Mouse (Mus musculus) G1E-ER4 (cell line): ENCODE measurements around the gene Tas2r126. TPM values are rescaled to one million over a fixed set of nuclear protein-coding genes. Genes with fewer than 3 reads are reported as not detected.

Source experiments
- GATA1 ChIP-seq: IDR thresholded peaks from one replicate; pipeline ENCODE4 v1.8.0; 2012; ENCODE audit warnings: low read length, inconsistent platforms
- polyA plus RNA-seq: library from polyadenylated mRNA; stranded (reverse); fragments of >175 nt; gene quantifications from 2 replicates; pipeline ENCODE4 v1.2.3, GENCODE M21; 2012

The Tas2r126 gene
- not detected in 2 replicates for polyA plus RNA-seq

DNA sequence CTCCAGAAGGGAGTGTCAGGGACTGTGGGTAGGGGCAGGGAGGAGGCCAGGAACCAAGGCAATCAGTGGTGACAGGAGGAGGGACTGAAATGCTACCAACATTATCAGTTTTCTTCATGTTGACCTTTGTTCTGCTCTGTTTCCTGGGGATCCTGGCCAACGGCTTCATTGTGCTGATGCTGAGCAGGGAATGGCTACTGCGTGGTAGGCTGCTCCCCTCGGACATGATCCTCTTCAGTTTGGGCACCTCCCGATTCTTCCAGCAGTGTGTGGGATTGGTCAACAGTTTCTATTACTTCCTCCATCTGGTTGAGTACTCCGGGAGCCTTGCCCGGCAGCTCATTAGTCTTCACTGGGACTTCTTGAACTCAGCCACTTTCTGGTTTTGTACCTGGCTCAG, at the start of gene Tas2r126:
Gene Tas2r126 (plus strand): TSS at position 90 of the 400 bp plus-strand sequence.
- TF ChIP-seq GATA1, result no peak

DNA sequence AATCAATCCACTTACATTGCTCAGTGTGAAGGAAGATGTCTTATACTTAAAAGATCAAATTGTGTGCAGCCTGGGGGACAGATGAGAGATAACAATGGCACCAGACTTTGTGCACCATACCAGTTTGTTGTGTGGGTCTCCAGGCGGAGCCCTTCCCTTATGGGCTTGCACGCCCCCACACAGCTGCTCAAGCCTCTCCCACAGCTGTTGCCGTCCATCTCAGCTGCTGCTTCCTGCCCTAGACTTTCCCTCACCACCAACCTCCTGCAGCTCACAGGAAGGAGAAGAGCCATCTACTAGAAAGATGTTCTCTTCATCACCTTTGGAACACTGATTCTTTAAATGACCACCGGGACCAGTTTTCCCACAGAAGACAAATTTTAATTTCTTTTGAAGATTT, 48.7 kb upstream of the Tas2r126 start:
- TF ChIP-seq GATA1, result no peak

DNA sequence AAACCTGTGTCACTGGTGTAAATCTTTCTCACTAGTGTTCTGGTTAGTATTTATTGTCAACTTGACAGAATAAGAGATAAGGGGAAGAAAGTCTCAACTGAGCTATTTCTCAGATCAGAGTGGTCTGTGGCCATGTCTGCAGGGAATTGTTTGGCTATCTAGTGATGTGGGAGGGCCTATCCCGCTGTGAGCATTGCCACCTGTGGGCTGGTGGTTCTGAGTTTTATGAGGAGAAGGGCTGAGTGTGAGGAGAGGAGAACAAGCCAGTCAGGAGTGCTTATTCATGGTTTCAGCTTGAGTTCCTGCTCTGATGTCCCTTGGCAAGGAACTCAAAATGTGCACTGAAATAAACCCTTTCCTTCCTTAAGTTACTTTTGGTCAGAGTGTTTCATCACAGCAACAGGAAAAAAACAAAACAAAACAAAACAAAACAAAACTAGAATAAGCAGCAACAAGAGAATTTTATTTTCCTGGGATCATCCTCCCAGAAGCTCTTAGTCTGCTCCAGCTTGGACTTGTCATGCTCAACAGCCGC, 42.5 kb upstream of the Tas2r126 start:
- no peak for TF ChIP-seq GATA1

DNA sequence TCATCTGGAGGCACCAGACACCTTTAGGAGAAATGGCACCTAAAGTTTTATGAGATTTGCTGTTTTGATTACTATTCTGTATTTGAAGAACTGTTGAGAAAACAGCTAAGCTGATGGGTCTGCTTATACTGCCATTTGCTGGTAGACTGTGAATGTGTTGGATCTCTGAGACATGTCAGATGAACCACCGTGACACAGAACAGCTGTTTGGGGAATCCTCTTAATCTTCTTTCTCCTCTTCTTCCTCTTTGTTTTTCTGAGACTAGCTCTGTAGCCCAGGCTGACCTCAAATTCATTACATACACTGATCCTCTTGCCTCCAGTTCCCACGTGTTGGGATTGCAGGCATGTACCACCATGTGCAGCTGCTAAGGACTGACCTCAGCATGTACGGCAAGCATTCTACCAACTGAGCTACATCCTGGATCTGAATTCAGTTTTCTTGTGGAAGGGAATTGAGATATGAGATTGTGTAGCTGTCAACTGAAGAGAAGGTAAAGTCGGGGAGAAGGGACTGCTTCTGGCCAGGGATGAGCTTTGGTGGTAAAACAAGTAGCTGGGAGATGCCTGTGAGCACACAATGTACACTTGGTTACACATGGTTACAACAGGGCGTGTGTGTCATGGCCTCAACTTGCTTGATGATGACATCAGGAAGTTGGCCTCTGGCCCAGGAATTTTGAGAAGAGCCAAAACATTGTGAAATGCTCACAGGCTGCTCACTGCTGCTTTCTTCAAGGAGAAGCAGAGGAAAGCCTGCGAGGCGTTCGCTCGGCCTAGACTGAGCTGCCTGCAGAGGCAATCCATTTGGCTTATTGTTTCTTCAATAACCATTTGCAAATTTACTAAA, 38.1 kb upstream of the Tas2r126 start:
- no peak for TF ChIP-seq GATA1

DNA sequence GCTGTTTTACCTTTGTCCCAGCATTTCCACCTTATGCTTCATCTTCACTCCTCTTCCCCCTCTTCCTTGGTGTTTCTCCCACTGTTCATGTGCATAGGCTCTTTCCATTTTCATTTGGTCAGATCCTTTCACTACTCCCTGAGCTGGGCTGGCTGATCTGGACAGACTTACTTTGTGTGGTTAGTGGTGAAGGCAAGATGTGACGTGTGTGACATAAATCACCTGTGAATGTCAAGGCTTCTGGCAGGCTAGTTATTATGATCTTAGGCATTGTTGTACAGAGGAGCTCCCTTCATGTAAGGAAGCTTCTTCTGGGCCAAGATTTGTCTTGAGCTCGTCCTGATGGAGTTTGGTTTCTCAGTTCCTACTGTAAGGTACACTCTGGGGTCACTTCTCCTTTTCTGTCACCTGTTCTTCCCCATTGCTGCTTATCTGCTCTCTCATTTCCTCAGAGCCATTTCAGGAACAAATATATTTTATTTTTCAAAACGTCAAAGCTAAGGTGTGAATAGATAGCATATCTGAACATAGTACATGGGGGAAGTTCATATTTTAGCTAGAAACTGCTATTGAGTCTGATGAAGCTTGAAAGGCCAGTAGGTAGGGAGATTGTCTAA, 37.2 kb upstream of the Tas2r126 start:
- no peak for TF ChIP-seq GATA1

DNA sequence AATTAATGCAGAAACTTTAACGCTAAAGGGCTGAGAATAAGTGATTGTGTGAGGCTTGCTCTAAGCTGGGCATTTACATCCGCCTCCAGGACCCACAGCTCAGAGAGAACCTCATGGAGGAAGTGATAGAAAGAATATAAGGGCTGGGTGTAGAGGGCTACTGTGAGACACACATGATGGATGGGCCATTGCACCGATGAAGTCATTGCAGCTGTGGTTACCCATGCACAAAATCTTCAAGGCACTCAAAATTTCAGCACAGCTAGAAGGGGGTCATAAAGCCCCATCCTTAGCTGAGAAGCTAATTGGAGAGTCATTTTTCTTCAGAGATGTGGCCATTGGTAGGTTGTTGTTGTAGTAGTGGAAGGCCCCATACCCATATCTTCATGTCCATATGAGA, 36.0 kb upstream of the Tas2r126 start:
- TF ChIP-seq GATA1, result no peak

DNA sequence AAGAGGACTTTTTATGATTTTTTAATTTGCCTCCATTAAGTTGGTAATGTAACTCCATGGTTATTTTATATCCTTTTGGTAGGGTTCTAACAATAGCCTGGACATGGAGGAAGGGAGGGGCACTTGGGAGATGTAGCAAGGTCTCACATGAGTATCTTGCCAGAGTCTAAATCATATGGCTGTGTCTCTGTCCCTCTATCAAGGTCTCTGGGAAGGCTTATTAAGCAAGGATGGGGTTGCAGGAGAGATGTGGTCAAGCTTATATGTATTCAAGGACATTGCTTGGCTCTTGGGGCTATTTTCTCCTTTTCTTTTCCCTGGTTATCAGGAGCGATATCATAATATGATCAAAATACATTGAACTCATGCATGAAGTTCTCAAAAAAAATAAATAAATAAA, 35.3 kb upstream of the Tas2r126 start:
- TF ChIP-seq GATA1, result no peak

DNA sequence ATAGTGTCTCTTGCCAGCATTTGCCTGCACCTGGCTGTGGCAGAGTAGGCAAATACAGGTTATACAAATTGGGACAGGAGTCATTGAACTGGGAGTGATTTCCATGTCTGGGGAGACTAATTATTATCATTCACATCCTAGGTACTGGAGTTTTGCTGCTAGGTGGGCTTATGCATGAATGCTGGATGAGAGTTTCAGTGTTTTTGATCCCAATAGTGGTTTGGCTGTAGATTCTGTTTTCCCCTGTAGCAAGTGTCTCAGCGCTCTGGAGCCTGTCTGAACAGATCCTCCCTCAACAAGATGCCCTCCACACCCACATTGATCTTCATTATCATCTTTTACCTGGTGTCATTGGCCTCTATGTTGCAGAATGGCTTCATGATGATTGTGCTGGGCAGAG, 34.4 kb upstream of the Tas2r126 start, which contains the start of gene Tas2r143:
Gene Tas2r143 (plus strand): TSS at position 301 of the 400 bp plus-strand sequence.
- TF ChIP-seq GATA1, result no peak

DNA sequence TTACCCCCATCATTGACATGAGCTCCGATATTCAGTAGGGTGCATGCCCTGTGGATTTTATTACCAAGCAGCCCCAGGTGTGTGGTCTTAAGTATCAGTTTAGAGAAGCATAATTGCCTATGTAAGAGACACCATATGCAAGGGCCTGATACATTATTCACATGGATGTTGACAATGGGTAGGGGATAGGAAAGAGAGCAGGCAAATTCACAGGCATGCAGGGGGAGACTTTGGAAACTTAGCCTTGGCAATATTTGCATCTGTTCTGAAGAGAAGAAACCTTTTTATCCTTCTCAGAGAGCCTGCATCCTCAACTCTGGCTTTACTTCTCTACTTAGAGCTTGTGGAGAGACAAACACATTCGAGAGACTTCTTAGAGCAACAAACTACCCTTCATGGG, 29.2 kb upstream of the Tas2r126 start, which contains the start of gene Tas2r135:
Gene Tas2r135 (plus strand): TSS at position 301 of the 400 bp plus-strand sequence.
- no peak for TF ChIP-seq GATA1

DNA sequence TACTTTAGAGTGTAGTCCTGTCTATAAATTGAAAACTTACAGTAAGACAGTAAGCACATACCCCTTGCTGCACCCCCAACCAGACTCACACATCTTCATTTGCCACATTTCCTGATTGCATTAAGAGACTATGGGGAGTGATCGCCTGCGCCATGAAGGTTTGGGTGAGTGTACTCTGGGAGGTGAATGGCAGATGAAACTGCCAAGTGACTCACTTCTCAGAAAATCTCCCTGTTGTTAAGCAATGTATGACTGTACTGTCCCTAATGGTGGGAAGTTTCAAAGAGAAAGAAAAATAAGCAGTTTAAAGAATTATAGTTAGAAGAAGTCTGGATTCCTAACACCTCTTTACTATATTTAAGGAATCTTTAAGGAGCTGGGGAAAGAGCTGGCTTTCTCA, 14.9 kb upstream of the Tas2r126 start:
- TF ChIP-seq GATA1, result no peak

DNA sequence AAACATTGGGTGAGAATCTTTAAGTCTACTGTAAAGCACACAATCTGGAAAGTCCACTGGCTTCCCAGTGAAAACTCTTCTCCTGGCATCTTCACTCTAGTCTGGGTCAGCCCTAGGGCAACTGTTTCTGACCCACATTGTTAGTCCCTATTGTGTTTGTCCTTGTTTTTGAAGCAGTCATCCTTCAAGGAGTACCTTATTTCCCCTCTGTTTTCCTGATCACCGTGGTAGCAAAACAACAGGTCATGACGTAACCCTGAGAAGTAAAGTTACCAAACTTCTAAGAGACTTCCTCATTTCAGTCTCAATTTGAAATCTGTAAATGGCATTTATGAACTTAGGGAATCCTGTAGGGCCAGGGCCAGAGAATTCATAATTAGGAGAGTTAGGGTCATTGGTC, 12.9 kb upstream of the Tas2r126 start:
- no peak for TF ChIP-seq GATA1

DNA sequence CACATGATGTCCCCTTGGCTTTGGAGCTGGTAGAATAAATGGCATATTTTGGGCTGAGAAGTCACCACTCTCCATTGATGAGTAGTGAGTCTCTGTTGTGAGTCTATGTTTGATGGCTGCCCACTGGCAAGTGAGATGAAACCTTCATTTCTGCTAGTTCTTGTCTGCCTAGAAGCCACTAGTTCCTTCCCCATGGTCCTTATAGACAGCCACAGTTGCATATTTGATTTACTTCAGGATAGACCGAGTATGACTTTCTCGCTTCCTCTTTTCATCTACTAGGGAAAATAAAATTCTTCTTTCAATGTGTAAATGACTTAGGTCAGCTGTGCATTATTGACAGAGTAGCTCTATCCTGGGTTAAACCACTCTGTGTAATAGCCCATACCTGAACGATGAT, 9.9 kb upstream of the Tas2r126 start:
- no peak for TF ChIP-seq GATA1

DNA sequence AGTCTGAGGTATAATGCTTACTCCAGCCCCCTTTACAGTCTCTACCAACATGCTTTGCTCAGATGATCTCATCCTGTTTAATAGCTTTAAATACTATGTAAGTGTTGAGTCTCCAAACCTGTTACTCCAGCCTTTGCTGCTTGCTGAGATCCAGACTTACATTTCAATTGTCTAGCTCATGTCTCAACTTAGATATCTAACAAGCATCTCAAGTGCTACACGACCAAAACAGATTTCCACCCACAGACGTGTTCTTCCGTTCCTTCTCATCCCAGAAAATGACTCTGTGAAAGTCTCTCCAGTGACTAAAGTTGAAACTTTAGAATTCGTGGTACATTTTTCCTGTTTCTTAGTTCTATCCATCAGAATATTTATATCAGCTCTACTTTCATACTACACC, 8.0 kb upstream of the Tas2r126 start:
- no peak for TF ChIP-seq GATA1

DNA sequence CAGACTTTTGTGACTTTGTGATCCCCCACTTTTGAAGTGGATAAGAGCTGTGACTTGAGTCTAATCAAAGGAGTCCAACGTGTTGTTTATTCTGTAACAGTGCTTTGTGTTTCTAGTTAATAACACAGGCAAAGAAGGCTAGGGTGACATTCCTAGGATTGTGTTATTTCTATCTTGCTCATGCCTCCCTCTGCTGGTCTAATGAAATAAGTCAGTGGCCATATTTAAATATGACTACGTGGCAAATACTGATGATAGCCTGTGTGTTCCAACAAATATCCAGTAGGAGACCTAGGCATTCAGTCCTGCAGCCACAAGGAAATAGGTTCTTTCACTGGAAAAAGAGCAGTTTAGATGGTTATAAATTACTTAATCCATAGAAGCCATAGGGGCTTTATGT, 781 bp upstream of the Tas2r126 start:
- no peak for TF ChIP-seq GATA1

DNA sequence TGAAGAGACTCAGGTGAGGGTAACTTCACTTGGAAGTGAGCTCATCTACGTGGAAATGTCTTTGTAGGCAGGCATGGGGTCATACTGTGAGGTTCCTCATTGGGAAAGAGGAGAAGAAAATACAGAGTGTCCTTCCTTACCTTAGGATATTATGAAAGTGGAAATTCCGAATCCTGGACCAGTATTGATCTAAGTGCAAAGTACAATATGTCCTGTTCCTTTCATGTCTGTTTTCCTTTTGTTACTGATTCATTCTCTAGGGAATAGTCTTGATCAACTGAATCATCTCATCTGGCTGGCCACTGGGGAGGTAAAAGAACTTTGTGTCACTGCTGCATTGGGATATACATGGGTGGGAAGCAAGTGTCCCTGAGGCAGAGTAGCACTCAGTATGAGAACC, 1.2 kb downstream of the Tas2r126 start:
- TF ChIP-seq GATA1, result no peak

DNA sequence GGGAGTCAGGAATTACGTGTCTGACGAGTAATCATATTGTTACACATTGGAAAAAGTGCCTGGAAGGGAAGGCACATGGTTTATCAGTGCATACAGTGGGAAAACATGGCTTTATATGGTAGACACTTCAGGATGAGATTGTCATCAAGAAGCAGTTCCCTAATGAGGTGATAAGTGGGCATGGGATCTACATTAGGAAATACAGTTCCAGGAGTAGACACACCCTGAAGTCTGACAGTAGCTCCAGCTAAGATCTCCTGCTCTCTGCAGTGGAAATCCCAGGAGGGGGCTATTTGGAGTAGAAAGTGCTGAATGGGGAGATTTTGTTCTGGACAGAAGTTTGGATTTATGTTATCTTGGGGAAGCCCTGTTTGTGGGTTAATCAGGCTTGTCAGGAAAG, 7.1 kb downstream of the Tas2r126 start:
- no peak for TF ChIP-seq GATA1

DNA sequence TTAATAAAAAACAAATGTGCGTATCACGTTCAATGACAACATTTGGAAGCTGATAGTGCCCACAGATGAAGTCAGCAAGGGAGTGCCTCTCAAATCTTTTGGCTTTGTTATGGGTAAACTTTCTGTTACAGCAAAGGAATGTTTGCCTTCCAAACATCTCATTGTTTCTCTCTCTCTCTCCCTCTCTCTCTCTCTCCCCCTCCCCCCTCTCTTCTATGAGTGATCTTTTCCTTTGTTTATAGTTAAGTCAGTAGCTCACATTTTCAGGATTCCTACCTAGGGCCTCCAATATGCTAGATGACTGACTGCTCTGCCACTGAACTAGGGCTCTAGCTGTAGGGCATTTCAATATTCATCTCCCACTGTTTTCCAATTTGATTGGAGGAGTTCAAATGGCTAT, 10.2 kb downstream of the Tas2r126 start:
- TF ChIP-seq GATA1, result no peak
